Mouse (Mus musculus) erythroid progenitor cell, adult 5-6 weeks (primary cell): ENCODE measurements around the gene Olfr959. TPM values are rescaled to one million over a fixed set of nuclear protein-coding genes. Genes with fewer than 3 reads are reported as not detected.

Experiments used
- ATAC-seq: replicated peaks from 2 replicates; pipeline ENCODE4 v1.8.0; 2016; ENCODE audit warnings: moderate number of reproducible peaks, mild to moderate bottlenecking, moderate TSS enrichment, inconsistent platforms; ENCODE audit not compliant: poor library complexity, low FRiP score, severe bottlenecking
- total RNA-seq, 2 experiments: library from RNA; stranded (forward) in 1 of 2; stranded (reverse) in 1 of 2; fragments of 150-400 nt in 1 of 2; fragments of 186-747, 209-891 nt in 1 of 2; gene quantifications; 2 replicates each; pipeline versions ENCODE4 v1.2.3 to v1.2.4; 2015 to 2017; ENCODE audit warnings: low replicate concordance in 2 of 2

Gene Olfr959
- total RNA-seq (2015; ENCODE audit: low replicate concordance) (not detected in 2 replicates), total RNA-seq (2017; ENCODE audit: low replicate concordance) (not detected in 2 replicates)

GRCm38 (mm10) chr9:39575469-39575868, at the start of gene Olfr959:
Olfr959 (minus strand) TSS chr9:39575569.
- no peak for ATAC-seq

GRCm38 (mm10) chr9:39624711-39625110, 49.3 kb upstream of the Olfr959 start:
- no peak for ATAC-seq

- ATAC-seq: no peak
Observed at GRCm38 (mm10) chr9:39623783-39624182, 48.4 kb upstream of the Olfr959 start.

GRCm38 (mm10) chr9:39621073-39621472, 45.7 kb upstream of the Olfr959 start, which contains the start of gene Olfr960:
Olfr960 (plus strand) TSS chr9:39621373.
- no peak for ATAC-seq

GRCm38 (mm10) chr9:39611953-39612352, 36.6 kb upstream of the Olfr959 start:
- ATAC-seq: no peak

GRCm38 (mm10) chr9:39610355-39610754, 35.0 kb upstream of the Olfr959 start, which contains the start of gene Olfr148:
Olfr148 (plus strand) TSS chr9:39610655.
- ATAC-seq: no peak

- no peak for ATAC-seq
Observed at GRCm38 (mm10) chr9:39608497-39608896, 33.1 kb upstream of the Olfr959 start.

- ATAC-seq: no peak
Observed at GRCm38 (mm10) chr9:39603999-39604453, 28.7 kb upstream of the Olfr959 start, which contains the start of gene AW551984. AW551984 (minus strand) TSS chr9:39604403.

- ATAC-seq: no peak
Observed at GRCm38 (mm10) chr9:39603333-39603845, 28.0 kb upstream of the Olfr959 start.

- no peak for ATAC-seq
Observed at GRCm38 (mm10) chr9:39602536-39603332, 27.4 kb upstream of the Olfr959 start.

- no peak for ATAC-seq
Observed at GRCm38 (mm10) chr9:39577050-39577449, 1.7 kb upstream of the Olfr959 start.

- ATAC-seq: no peak
Observed at GRCm38 (mm10) chr9:39558349-39558647, 17.1 kb downstream of the Olfr959 start.

- no peak for ATAC-seq
Observed at GRCm38 (mm10) chr9:39557529-39558348, 17.6 kb downstream of the Olfr959 start.

- no peak for ATAC-seq
Observed at GRCm38 (mm10) chr9:39553946-39554345, 21.4 kb downstream of the Olfr959 start, which contains the start of gene Olfr958. Olfr958 (minus strand) TSS chr9:39554054.

GRCm38 (mm10) chr9:39550806-39551205, 24.6 kb downstream of the Olfr959 start:
- ATAC-seq: no peak

GRCm38 (mm10) chr9:39523616-39524285, 51.6 kb downstream of the Olfr959 start:
- ATAC-seq: no peak
